Mouse (Mus musculus) spleen, embryonic (tissue): ENCODE results near the gene Ncam1.

Source experiments
- CTCF ChIA-PET: fragments of 350-600 bp; sonication (Branson Sonifier 250); formaldehyde crosslinking; loops from one replicate; lab custom pipeline; 2022; lab: Charles Lee

Ncam1 gene

GRCm38 (mm10) chr9:49570033-49570660 lies 228.6 kb downstream of the Ncam1 start:
- CTCF ChIA-PET, result no interaction called here

- CTCF ChIA-PET, result no interaction called here
These were observed 232.9 kb downstream of the Ncam1 start for GRCm38 (mm10) chr9:49565846-49566245.

- CTCF ChIA-PET, result no interaction called here
These were observed 239.8 kb downstream of the Ncam1 start for GRCm38 (mm10) chr9:49558941-49559340.

GRCm38 (mm10) chr9:49551353-49551752 lies 247.4 kb downstream of the Ncam1 start:
- CTCF ChIA-PET, result no interaction called here

- CTCF ChIA-PET, result no interaction called here
These were observed 256.1 kb downstream of the Ncam1 start for GRCm38 (mm10) chr9:49542593-49542992.

GRCm38 (mm10) chr9:49537814-49538213 lies 260.9 kb downstream of the Ncam1 start:
- CTCF ChIA-PET, result interaction anchor here (0.6 kb wide), 1 partner anchor 18 kb away, joined by 4 read pairs; no protein-coding TSS in a partner anchor

GRCm38 (mm10) chr9:49536593-49536992 lies 262.1 kb downstream of the Ncam1 start:
- CTCF ChIA-PET, result no interaction called here

GRCm38 (mm10) chr9:49534958-49535357 lies 263.8 kb downstream of the Ncam1 start:
- CTCF ChIA-PET, result no interaction called here

- CTCF ChIA-PET, result no interaction called here
These were observed 264.7 kb downstream of the Ncam1 start for GRCm38 (mm10) chr9:49533912-49534491.

GRCm38 (mm10) chr9:49533455-49533854 lies 265.3 kb downstream of the Ncam1 start:
- CTCF ChIA-PET, result no interaction called here

- CTCF ChIA-PET, result no interaction called here
These were observed 266.9 kb downstream of the Ncam1 start for GRCm38 (mm10) chr9:49531833-49532232.

GRCm38 (mm10) chr9:49531257-49531656 lies 267.5 kb downstream of the Ncam1 start:
- CTCF ChIA-PET, result no interaction called here

- CTCF ChIA-PET, result no interaction called here
These were observed 268.0 kb downstream of the Ncam1 start for GRCm38 (mm10) chr9:49530739-49531138.

GRCm38 (mm10) chr9:49529366-49529959 lies 269.3 kb downstream of the Ncam1 start:
- CTCF ChIA-PET, result interaction anchor here (0.5 kb wide), 2 partner anchors 41 to 883 kb away, joined by 3 to 5 read pairs; no protein-coding TSS in a partner anchor

GRCm38 (mm10) chr9:49528943-49529342 lies 269.8 kb downstream of the Ncam1 start:
- CTCF ChIA-PET, result interaction anchor here (0.5 kb wide), 2 partner anchors 40 to 882 kb away, joined by 3 to 5 read pairs; no protein-coding TSS in a partner anchor

GRCm38 (mm10) chr9:49528026-49528425 lies 270.7 kb downstream of the Ncam1 start:
- CTCF ChIA-PET, result no interaction called here

GRCm38 (mm10) chr9:49527340-49527739 lies 271.4 kb downstream of the Ncam1 start:
- CTCF ChIA-PET, result no interaction called here

GRCm38 (mm10) chr9:49524721-49525120 lies 274.0 kb downstream of the Ncam1 start:
- CTCF ChIA-PET, result no interaction called here

GRCm38 (mm10) chr9:49523881-49524280 lies 274.8 kb downstream of the Ncam1 start:
- CTCF ChIA-PET, result no interaction called here

GRCm38 (mm10) chr9:49514306-49514705 lies 284.4 kb downstream of the Ncam1 start:
- CTCF ChIA-PET, result no interaction called here

GRCm38 (mm10) chr9:49510666-49511065 lies 288.1 kb downstream of the Ncam1 start:
- CTCF ChIA-PET, result no interaction called here

- CTCF ChIA-PET, result no interaction called here
These were observed 289.1 kb downstream of the Ncam1 start for GRCm38 (mm10) chr9:49509628-49510027.

GRCm38 (mm10) chr9:49509094-49509493 lies 289.6 kb downstream of the Ncam1 start:
- CTCF ChIA-PET, result no interaction called here
